Mouse (Mus musculus) hindbrain, embryonic 10.5 days (tissue): ENCODE measurements around the gene Ets2. TPM values are rescaled to one million over a fixed set of nuclear protein-coding genes. Genes with fewer than 3 reads are reported as not detected.

Experiments
- DNase-seq: peaks from one replicate; pipeline ENCODE4 v3.0.0-alpha.2; 2017; ENCODE audit warnings: low spot score
- H3K27ac ChIP-seq: fragments of 300-500 bp; sonication (generic); 2 replicates; pipeline ENCODE4 v1.5.1; 2016; ENCODE audit warnings: mild to moderate bottlenecking, moderate library complexity
- H3K27me3 ChIP-seq: fragments of 300-500 bp; sonication (generic); 2 replicates; pipeline ENCODE4 v1.6.1; 2016; ENCODE audit warnings: mild to moderate bottlenecking; ENCODE audit not compliant: poor library complexity, insufficient read depth, severe bottlenecking
- H3K36me3 ChIP-seq: fragments of 300-500 bp; sonication (generic); 2 replicates; pipeline ENCODE4 v1.6.1; 2016; ENCODE audit warnings: mild to moderate bottlenecking, moderate library complexity
- H3K4me1 ChIP-seq: fragments of 300-500 bp; sonication (generic); replicated peaks from 2 replicates; pipeline ENCODE4 v1.6.1; 2016; ENCODE audit warnings: mild to moderate bottlenecking
- H3K4me3 ChIP-seq: fragments of 300-500 bp; sonication (generic); 2 replicates; pipeline ENCODE4 v1.5.1; 2016; ENCODE audit warnings: mild to moderate bottlenecking, moderate library complexity
- H3K9me3 ChIP-seq: fragments of 300-500 bp; sonication (generic); 2 replicates; pipeline ENCODE4 v1.6.1; 2016; ENCODE audit warnings: mild to moderate bottlenecking, moderate library complexity
- WGBS: fragments of 180-500 bp; shearing (Covaris S2); methylation state at CpG from one replicate; pipeline ENCODE4 v1.1.7; 2016; 5-methylcytosine and 5-hydroxymethylcytosine counted together
- polyA plus RNA-seq: library from polyadenylated mRNA; unstranded; fragments of >200 nt; fragmentation: Nextera tagmentation; extraction: Ambion mirVana; gene quantifications from 2 replicates; pipeline ENCODE4 v1.2.1, GENCODE M21; 2016

The Ets2 gene
- polyA plus RNA-seq, 1 experiment from 2014 or later: 19.6 TPM

DNA sequence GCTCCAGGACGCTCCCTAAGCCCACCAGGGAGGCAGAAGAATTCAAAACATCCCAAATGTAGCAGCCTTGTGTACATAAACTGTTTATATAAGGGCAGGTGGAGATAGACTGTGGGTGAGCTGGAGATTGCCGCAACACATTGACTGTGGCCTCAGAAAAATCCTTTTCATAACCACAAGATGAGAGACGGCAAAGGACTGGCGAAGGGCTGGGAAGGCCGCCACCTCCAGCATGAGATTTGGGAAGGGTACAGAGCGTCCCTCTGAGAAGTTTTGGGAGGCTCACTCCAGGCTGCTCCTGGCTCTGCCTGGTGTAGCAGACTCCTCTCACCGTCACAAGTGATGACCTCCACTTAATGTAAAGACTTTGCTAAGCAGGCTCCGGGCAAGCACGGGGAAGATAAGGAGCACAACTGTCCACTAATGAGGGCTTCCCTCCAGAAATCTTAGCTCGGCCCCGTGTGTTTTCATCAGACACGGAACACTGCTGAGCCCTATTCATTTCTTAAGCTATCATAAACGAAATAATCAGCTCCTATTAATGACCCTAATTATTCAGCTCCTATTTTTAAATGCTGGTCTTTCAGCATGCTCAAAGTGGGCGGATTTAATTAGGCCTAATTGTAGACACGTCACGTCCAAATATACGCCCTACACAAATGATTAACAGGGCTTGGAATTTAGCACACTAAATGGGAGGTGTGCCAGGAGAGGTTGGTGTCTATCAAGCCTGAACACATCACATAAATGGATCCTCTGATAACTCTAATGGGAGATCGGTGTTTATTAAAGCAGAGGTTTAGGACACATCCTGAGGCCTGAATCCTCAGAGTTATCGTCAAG lies 33.5 kb upstream of the Ets2 start:
- no peaks in the 10 kb centered on the region for H3K9me3 ChIP-seq
- no peak overlapping the region for H3K4me3 ChIP-seq
- H3K4me1 ChIP-seq: peaks cover 20% of the 10 kb centered on the region; the same call in 1 of the 2 replicates
- no peak for DNase-seq
- no peaks in the 10 kb centered on the region for H3K36me3 ChIP-seq
- H3K27me3 ChIP-seq: no peaks in the 10 kb centered on the region
- WGBS: 69% methylated on average over 19 of the region's 19 CpGs
- no peak overlapping the region for H3K27ac ChIP-seq

GRCm38 (mm10) chr16:95674452-95674921 lies 27.4 kb upstream of the Ets2 start:
- no peak overlapping the region for H3K27ac ChIP-seq
- DNase-seq: no peak
- WGBS: 52% methylated on average over 5 of the region's 5 CpGs

GRCm38 (mm10) chr16:95675212-95675611 lies 26.7 kb upstream of the Ets2 start:
- Histone ChIP-seq H3K27ac (no peak overlapping the region), H3K4me3 (no peak overlapping the region), H3K9me3 (no peaks in the 10 kb centered on the region), H3K27me3 (no peaks in the 10 kb centered on the region), H3K36me3 (no peaks in the 10 kb centered on the region), H3K4me1 (0 out of 2 replicates have a peak, but pooled peaks cover 3% of the 10 kb centered on the region)
- DNase-seq: no peak
- 75% methylated on average over 11 of the region's 11 CpGs for WGBS

More at GRCm38 (mm10) chr16:95674452-95674921, 27.4 kb upstream of the Ets2 start:
- H3K36me3 ChIP-seq: no peaks in the 10 kb centered on the region
- no peaks in the 10 kb centered on the region for H3K9me3 ChIP-seq
- H3K27me3 ChIP-seq: no peaks in the 10 kb centered on the region
- no peak overlapping the region for H3K4me3 ChIP-seq
- 0 out of 2 replicates have a peak, but pooled peaks cover 3% of the 10 kb centered on the region for H3K4me1 ChIP-seq

GRCm38 (mm10) chr16:95676668-95677067 lies 25.2 kb upstream of the Ets2 start:
- WGBS: 69% methylated on average over 3 of the region's 3 CpGs
- no peak for DNase-seq
- H3K27me3 ChIP-seq: no peaks in the 10 kb centered on the region
- no peaks in the 10 kb centered on the region for H3K9me3 ChIP-seq
- H3K4me1 ChIP-seq: 0 out of 2 replicates have a peak, but pooled peaks cover 3% of the 10 kb centered on the region
- no peak overlapping the region for H3K4me3 ChIP-seq
- no peaks in the 10 kb centered on the region for H3K36me3 ChIP-seq
- H3K27ac ChIP-seq: no peak overlapping the region

DNA sequence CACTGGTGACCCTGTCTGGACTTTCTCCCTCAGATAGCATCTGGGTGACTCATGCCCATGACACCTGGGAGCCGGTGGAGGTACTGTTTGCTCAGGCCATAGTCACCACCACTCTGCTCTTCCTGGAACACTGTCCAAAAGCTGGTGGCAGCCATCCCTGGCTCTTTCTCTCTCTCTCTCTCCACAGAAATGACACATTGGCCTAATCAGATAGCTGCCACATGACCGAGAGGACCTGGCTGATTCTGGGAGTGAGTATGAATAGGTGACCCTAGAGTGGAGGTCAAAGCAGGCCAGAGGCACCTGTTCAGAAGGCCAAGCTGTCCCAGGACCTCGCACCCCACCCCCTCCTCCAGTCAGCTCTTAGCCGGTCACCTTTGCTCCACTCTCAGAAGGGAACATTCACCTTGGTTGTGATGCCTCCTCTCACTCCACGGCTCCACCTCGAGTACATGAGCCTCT lies 19.4 kb upstream of the Ets2 start:
- Histone ChIP-seq H3K9me3 (no peaks in the 10 kb centered on the region), H3K27me3 (no peaks in the 10 kb centered on the region), H3K4me3 (no peak overlapping the region), H3K4me1 (peaks cover 11% of the 10 kb centered on the region), H3K27ac (no peak overlapping the region), H3K36me3 (no peaks in the 10 kb centered on the region)
- WGBS: 89% methylated on average over 6 of the region's 6 CpGs
- no peak for DNase-seq

DNA sequence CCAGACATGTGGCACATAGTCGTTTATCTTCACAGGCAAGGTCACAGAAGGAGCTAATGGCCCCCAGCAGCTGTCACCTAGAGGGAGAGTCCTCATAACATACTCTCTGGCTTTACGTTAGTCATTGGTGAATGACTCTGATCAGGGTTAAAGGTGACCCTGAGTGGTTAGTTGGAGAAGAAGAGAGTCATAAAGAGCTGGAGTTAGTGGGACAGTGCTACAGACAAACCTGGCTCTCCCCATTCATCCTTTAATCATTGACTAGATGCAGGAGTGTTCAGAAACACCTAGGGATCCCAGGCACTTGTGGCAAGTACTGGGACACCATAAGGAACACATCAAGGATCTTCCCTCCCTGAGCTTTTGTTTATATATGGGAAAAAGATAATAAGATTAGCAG lies 16.1 kb upstream of the Ets2 start:
- Histone ChIP-seq H3K4me1 (peaks cover 11% of the 10 kb centered on the region), H3K9me3 (no peaks in the 10 kb centered on the region), H3K36me3 (no peaks in the 10 kb centered on the region), H3K4me3 (no peak overlapping the region), H3K27ac (no peak overlapping the region; the same call in 1 of the 2 replicates), H3K27me3 (no peaks in the 10 kb centered on the region)
- no peak for DNase-seq
- 47% methylated on average over 2 of the region's 2 CpGs for WGBS

GRCm38 (mm10) chr16:95686246-95686645 lies 15.6 kb upstream of the Ets2 start:
- DNase-seq: no peak
- no peak overlapping the region for H3K4me3 ChIP-seq
- H3K27me3 ChIP-seq: no peaks in the 10 kb centered on the region
- WGBS: 64% methylated on average over 6 of the region's 6 CpGs
- H3K4me1 ChIP-seq: peaks cover 11% of the 10 kb centered on the region
- H3K9me3 ChIP-seq: no peaks in the 10 kb centered on the region
- H3K36me3 ChIP-seq: no peaks in the 10 kb centered on the region
- no peak overlapping the region; the same call in 1 of the 2 replicates for H3K27ac ChIP-seq

DNA sequence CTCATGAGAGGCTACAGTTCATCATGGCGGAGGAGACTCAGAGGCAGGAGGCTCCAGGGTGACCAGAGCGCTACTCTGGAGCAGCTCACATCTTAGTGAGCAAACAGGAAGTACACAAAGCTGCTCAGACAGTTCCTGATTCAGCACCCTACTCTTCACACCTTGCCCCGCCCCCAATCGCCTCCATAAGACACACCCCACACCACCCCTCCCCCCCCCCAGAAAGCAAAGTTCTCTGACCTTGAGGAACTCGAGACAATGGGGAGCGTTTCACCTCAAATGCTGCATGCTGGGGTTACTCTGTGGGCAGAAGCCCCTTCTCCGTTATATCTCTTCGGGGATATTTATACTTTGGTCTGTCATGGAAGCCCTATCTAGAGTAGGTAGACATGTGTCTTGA lies 15.0 kb upstream of the Ets2 start:
- H3K4me1 ChIP-seq: peaks cover 11% of the 10 kb centered on the region
- WGBS: 90% methylated on average over 8 of the region's 8 CpGs
- H3K9me3 ChIP-seq: no peaks in the 10 kb centered on the region
- H3K4me3 ChIP-seq: no peak overlapping the region
- no peaks in the 10 kb centered on the region for H3K27me3 ChIP-seq
- no peak overlapping the region for H3K27ac ChIP-seq
- no peak for DNase-seq
- no peaks in the 10 kb centered on the region for H3K36me3 ChIP-seq

DNA sequence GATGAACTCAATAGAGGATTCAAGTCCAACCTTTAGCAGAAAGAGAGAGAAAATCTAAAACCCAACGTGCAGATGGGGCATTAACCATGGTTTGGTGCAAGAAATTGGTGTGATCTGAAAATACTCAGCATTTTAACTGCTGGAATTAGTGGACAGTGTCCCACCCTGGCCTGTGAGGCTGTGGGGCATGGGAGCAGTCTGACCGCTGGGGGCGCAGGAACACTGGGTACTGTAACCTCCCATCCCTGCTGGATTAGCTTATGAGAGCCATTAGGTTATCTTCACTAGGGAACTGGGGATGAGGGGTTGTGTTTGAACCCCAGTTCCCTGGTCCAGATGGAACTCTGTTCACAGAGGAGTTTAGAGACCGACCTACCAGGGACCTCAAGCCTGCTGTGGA lies 13.9 kb upstream of the Ets2 start:
- 76% methylated on average over 4 of the region's 4 CpGs for WGBS
- Histone ChIP-seq H3K36me3 (no peaks in the 10 kb centered on the region), H3K27me3 (no peaks in the 10 kb centered on the region), H3K9me3 (no peaks in the 10 kb centered on the region), H3K4me3 (no peak overlapping the region), H3K4me1 (peaks cover 11% of the 10 kb centered on the region), H3K27ac (no peak overlapping the region)
- no peak for DNase-seq

DNA sequence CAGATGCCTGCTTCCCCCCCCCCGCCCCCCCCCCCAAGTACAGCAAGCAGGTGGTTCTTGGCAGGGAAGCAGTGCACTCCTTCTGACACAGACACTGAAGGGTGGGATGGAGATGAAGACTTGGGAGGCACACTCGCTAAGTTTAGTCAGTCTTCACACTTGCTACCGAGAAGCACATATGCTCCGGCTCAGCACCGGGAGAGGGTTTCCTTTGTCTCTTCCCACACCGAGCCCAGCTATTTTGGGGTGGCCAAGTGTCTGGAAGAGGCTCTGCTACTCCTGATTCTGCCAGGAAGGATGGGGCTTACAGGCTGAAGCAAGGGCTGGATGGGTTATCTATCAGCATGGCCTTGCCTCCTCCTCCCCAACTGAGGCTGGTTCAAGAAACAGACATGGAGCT lies 5.3 kb upstream of the Ets2 start:
- no peaks in the 10 kb centered on the region for H3K9me3 ChIP-seq
- no peaks in the 10 kb centered on the region for H3K27me3 ChIP-seq
- H3K27ac ChIP-seq: no peak overlapping the region
- no peaks in the 10 kb centered on the region for H3K36me3 ChIP-seq
- 49% methylated on average over 6 of the region's 6 CpGs for WGBS
- H3K4me3 ChIP-seq: no peak overlapping the region
- peaks cover 4% of the 10 kb centered on the region; the same call in 1 of the 2 replicates for H3K4me1 ChIP-seq
- DNase-seq: no peak

DNA sequence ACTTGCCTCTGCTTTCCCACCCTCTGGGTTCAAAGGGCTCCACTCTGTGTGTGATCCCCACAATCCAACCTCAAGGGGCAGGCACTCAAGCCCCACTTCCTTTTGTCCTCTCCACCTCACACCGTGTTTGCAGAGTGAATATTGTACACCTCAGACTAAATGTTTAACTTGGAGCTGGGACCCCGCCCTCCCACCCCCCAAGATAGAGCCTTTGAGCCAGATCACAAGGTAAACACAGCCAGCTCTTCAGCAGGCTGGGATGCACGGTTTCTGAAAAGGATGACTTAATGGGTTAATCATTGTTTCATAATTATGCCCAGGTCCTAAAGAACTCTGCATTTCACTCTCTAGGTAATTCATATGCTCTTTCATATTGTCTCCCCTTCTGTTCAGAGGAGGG lies 2.2 kb upstream of the Ets2 start:
- 75% methylated on average over 3 of the region's 3 CpGs for WGBS

GRCm38 (mm10) chr16:95700224-95700623 lies 1.7 kb upstream of the Ets2 start:
- no peaks in the 10 kb centered on the region for H3K27me3 ChIP-seq
- no peak overlapping the region for H3K27ac ChIP-seq
- H3K4me1 ChIP-seq: peaks cover 26% of the 10 kb centered on the region
- WGBS: 75% methylated on average over 7 of the region's 7 CpGs
- H3K9me3 ChIP-seq: no peaks in the 10 kb centered on the region
- no peak overlapping the region for H3K4me3 ChIP-seq
- no peak for DNase-seq
- H3K36me3 ChIP-seq: no peaks in the 10 kb centered on the region

More for the DNA sequence above, 2.2 kb upstream of the Ets2 start:
- no peak for DNase-seq
- Histone ChIP-seq H3K4me3 (no peak overlapping the region), H3K27ac (no peak overlapping the region), H3K9me3 (no peaks in the 10 kb centered on the region), H3K36me3 (no peaks in the 10 kb centered on the region), H3K4me1 (peaks cover 23% of the 10 kb centered on the region), H3K27me3 (no peaks in the 10 kb centered on the region)
